Mouse (Mus musculus): ENCODE data around the gene Gm5615.

The Gm5615 gene

GRCm38 (mm10) chr9:36541863-36542262 is at the start of gene Gm5615:
Gene Gm5615, minus strand, starts transcription at chr9:36541963.
- no peak for DNase-seq (ENCODE audit: low spot score)

GRCm38 (mm10) chr9:36582535-36582934 is 40.8 kb upstream of the Gm5615 start, which contains the start of gene Gm17689:
Gene Gm17689, minus strand, starts transcription at chr9:36582635.
- no peak for DNase-seq (ENCODE audit: low spot score)

GRCm38 (mm10) chr9:36504211-36504610 is 37.6 kb downstream of the Gm5615 start:
- DNase-seq (ENCODE audit: low spot score), result no peak

GRCm38 (mm10) chr9:36495824-36496223 is 45.9 kb downstream of the Gm5615 start:
- no peak for DNase-seq (ENCODE audit: low spot score)

GRCm38 (mm10) chr9:36494501-36495220 is 47.1 kb downstream of the Gm5615 start:
- no peak for DNase-seq (ENCODE audit: low spot score)
